9 mouse cellular contexts compared by ENCODE assay signal in genomic region chr14:20378313-20379061, GRCm38 (mm10). TPM values are rescaled to one million over a fixed set of nuclear protein-coding genes. Genes with fewer than 3 reads are reported as not detected.
DNase-seq lines count a peak whose midpoint lies in the region; ATAC-seq and TF ChIP-seq lines count a peak whose summit lies in the region.
"Had no signal": no experiment of that assay in that cellular context is flagged by ENCODE, and none has a peak within 500 bp of the region (broad histone marks: within the 10 kb centered on the region; RNA-seq: fewer than 3 reads in every experiment).

No protein-coding gene starts in this region.

- intact Hi-C loops in heart, postnatal 14 days (cut with DNase I), result no loop called here

- no peaks in the 10 kb centered on the region for H3K9me3 ChIP-seq in liver, embryonic 11.5 days (ENCODE audit: control insufficient read depth, low read length)
- H3K9me3 ChIP-seq: hindbrain, embryonic 15.5 days had no signal

- H3K27ac ChIP-seq in cortical plate, adult 2 months (ENCODE audit: insufficient read depth, low read length), result no peak overlapping the region
- no peak overlapping the region for H3K27ac ChIP-seq in liver, embryonic 11.5 days (ENCODE audit: low read depth, low read length)
- H3K27ac ChIP-seq: hindbrain, embryonic 15.5 days had no signal

- H3K4me1 ChIP-seq in cortical plate, adult 2 months (ENCODE audit: control insufficient read depth, insufficient read depth, low read length), result no peaks in the 10 kb centered on the region
- no peaks in the 10 kb centered on the region for H3K4me1 ChIP-seq in liver, embryonic 11.5 days (replicated peaks; ENCODE audit: control insufficient read depth, insufficient read depth, low read length)
- H3K4me1 ChIP-seq: hindbrain, embryonic 15.5 days had no signal

- H3K4me2 ChIP-seq in liver, embryonic 11.5 days, result no peak overlapping the region
- H3K4me2 ChIP-seq: hindbrain, embryonic 15.5 days had no signal

- no peak for TF ChIP-seq POLR2A in cortical plate, adult 2 months (IDR thresholded peaks at IDR 0.05; ENCODE audit: extremely low read depth, insufficient read depth, low read length)

- no peak overlapping the region for H3K4me3 ChIP-seq in cortical plate, adult 2 months (ENCODE audit: insufficient read depth, low read length)
- H3K4me3 ChIP-seq in liver, embryonic 11.5 days (ENCODE audit: low read depth, low read length), result no peak overlapping the region
- H3K4me3 ChIP-seq: hindbrain, embryonic 15.5 days had no signal

- 38% methylated on average over 13 of the region's 13 CpGs for WGBS in liver, embryonic 11.5 days

- no peaks in the 10 kb centered on the region for H3K27me3 ChIP-seq in liver, embryonic 11.5 days (replicated peaks; ENCODE audit: control insufficient read depth, insufficient read depth, low read length)
- H3K27me3 ChIP-seq: hindbrain, embryonic 15.5 days had no signal

- TF ChIP-seq CTCF in cortical plate, adult 2 months (IDR thresholded peaks at IDR 0.05; ENCODE audit: extremely low read depth, insufficient read depth, low read length), result peak; percentile 37

- no peak overlapping the region for H3K9ac ChIP-seq in liver, embryonic 11.5 days (ENCODE audit: low read depth, low read length)
- H3K9ac ChIP-seq: hindbrain, embryonic 15.5 days had no signal

- H3K36me3 ChIP-seq in liver, embryonic 11.5 days (ENCODE audit: control insufficient read depth, insufficient read depth, low read length), result peaks cover 8% of the 10 kb centered on the region

- peak; percentile 74 for ATAC-seq in liver, embryonic 11.5 days (replicated peaks; ENCODE audit: low FRiP score)

- peak; percentile 63 to 88 for DNase-seq in adrenal gland, adult (ENCODE audit: inconsistent age in 2 of 2, low spot score in 1 of 2)
- no peak for DNase-seq in adrenal gland, adult 18-20 months (ENCODE audit: low spot score in 2 of 2)
- peak; percentile 32 for DNase-seq in MN1 (ENCODE audit: low spot score)
- peak; percentile 12 to 57 for DNase-seq in heart, postnatal 14 days
- no peak for DNase-seq in liver, embryonic 11.5 days (ENCODE audit: low spot score)
- peak; percentile 56 to 74 for DNase-seq in natural killer cell, adult 2 months (ENCODE audit: low spot score in 2 of 2)
- DNase-seq in thymus, postnatal 4 days, result peak; percentile 73

RNA-seq across cellular contexts. Expression of gene Dnajc9, which starts 10.2 kb away (rescaled TPM):
- 10 to 100 TPM; 28.3 to 33.5 TPM for total RNA-seq in adrenal gland, adult 18-20 months (2021)
- 37.0 and 37.2 TPM in 2 replicates for polyA plus RNA-seq in cortical plate, adult 2 months (2012; rRNA removed)
- total RNA-seq in heart, postnatal 14 days (2021), result 10 to 100 TPM; 12.2 to 15.2 TPM
- 174 and 191 TPM in 2 replicates for polyA plus RNA-seq in liver, embryonic 11.5 days (2014; fragmentation: Nextera tagmentation; extraction: Ambion mirVana)

RNA-seq across cellular contexts. Expression of gene Mrps16, which starts 14.9 kb away (rescaled TPM):
- 10 to 100 TPM; 61.3 to 67.1 TPM for total RNA-seq in adrenal gland, adult 18-20 months (2021)
- 44.9 and 45.4 TPM in 2 replicates for polyA plus RNA-seq in cortical plate, adult 2 months (2012; rRNA removed)
- total RNA-seq in heart, postnatal 14 days (2021), result 10 to 100 TPM; 64.9 to 68.5 TPM
- 116 and 119 TPM in 2 replicates for polyA plus RNA-seq in liver, embryonic 11.5 days (2014; fragmentation: Nextera tagmentation; extraction: Ambion mirVana)

RNA-seq across cellular contexts. Expression of gene Fam149b, which starts 30.5 kb away (rescaled TPM):
- total RNA-seq in adrenal gland, adult 18-20 months (2021), result 10 to 100 TPM; 37.1 to 43.7 TPM
- 56.6 and 61.0 TPM in 2 replicates for polyA plus RNA-seq in cortical plate, adult 2 months (2012; rRNA removed)
- total RNA-seq in heart, postnatal 14 days (2021), result 10 to 100 TPM; 32.1 to 34.7 TPM
- 22.6 and 24.2 TPM in 2 replicates for polyA plus RNA-seq in liver, embryonic 11.5 days (2014; fragmentation: Nextera tagmentation; extraction: Ambion mirVana)

RNA-seq across cellular contexts. Expression of gene Ecd, which starts 30.6 kb away (rescaled TPM):
- 10 to 100 TPM; 32.9 to 42.8 TPM for total RNA-seq in adrenal gland, adult 18-20 months (2021)
- polyA plus RNA-seq in cortical plate, adult 2 months (2012; rRNA removed), result 31.8 and 32.5 TPM in 2 replicates
- total RNA-seq in heart, postnatal 14 days (2021), result 10 to 100 TPM; 25.1 to 32.2 TPM
- polyA plus RNA-seq in liver, embryonic 11.5 days (2014; fragmentation: Nextera tagmentation; extraction: Ambion mirVana), result 76.1 and 80.5 TPM in 2 replicates

Comparison
In these comparisons a context has a peak if more than half of its experiments do, and no peak if none do; other contexts are left out.
1. DNase-seq: peak in adrenal gland, adult (2 of 2), MN1 (single experiment), heart, postnatal 14 days (2 of 2), natural killer cell, adult 2 months (2 of 2) and thymus, postnatal 4 days (single experiment); none in adrenal gland, adult 18-20 months (0 of 2) and liver, embryonic 11.5 days (single experiment).